Mouse (Mus musculus) myocyte (in vitro differentiated cells): Measurements from ENCODE around the gene Olfr430.

Experiments used
- CEBPB ChIP-seq: IDR thresholded peaks from 2 replicates; pipeline ENCODE4 v1.6.1; 2011; ENCODE audit warnings: mild to moderate bottlenecking, moderate library complexity; ENCODE audit not compliant: poor library complexity, insufficient read depth, severe bottlenecking
- E2F4 ChIP-seq: IDR thresholded peaks from one replicate; pipeline ENCODE4 v1.6.1; 2011; ENCODE audit warnings: mild to moderate bottlenecking, control low read depth, moderate library complexity; ENCODE audit not compliant: insufficient read depth
- POLR2A ChIP-seq: IDR thresholded peaks from one replicate; pipeline ENCODE4 v1.6.1; 2011; ENCODE audit warnings: low read depth, mild to moderate bottlenecking, control low read depth, moderate library complexity; ENCODE audit not compliant: insufficient read length
- TCF12 ChIP-seq: IDR thresholded peaks from one replicate; pipeline ENCODE4 v1.6.1; 2011; ENCODE audit warnings: mild to moderate bottlenecking, control low read depth; ENCODE audit not compliant: poor library complexity, insufficient read depth, severe bottlenecking

DNA sequence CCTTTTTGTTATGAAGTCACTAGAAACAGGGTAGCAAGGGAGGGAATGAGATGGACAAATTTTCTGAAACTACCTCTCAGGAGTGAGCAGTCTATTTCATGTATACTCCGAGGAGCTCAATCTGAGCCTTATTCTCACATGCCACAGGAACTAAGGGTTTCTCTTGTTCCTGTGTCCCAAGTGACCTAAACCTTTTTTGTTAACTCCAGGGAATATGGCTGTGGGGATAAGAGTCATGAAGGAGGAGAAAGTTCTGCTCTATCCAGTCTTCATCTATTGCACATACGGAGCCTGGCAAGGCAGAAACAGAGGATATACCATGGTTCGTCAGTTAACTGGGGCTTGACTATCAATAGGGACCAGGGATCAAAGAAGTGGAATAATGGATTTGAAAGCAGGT is at the start of gene Olfr430:
- TF ChIP-seq TCF12 (no peak), CEBPB (no peak), E2F4 (no peak), POLR2A (no peak)
